Mouse (Mus musculus) limb, embryonic 12.5 days (tissue): Measurements from ENCODE around the gene Iqsec3. TPM values are rescaled to one million over a fixed set of nuclear protein-coding genes. Genes with fewer than 3 reads are reported as not detected.

ENCODE experiments used
- ATAC-seq: fragments of 200-750 bp; cut with Nextera tagmentation; 2 replicates; pipeline ENCODE4 v1.8.0; 2017; ENCODE audit warnings: low read depth, moderate TSS enrichment; ENCODE audit not compliant: insufficient number of reproducible peaks, insufficient read depth, low FRiP score, low TSS enrichment
- H3K27ac ChIP-seq: fragments of 300-500 bp; sonication (generic); 2 replicates; pipeline ENCODE4 v1.5.1; 2016; ENCODE audit warnings: mild to moderate bottlenecking, moderate library complexity
- H3K27me3 ChIP-seq: fragments of 300-500 bp; sonication (generic); 2 replicates; pipeline ENCODE4 v1.6.1; 2016; ENCODE audit warnings: mild to moderate bottlenecking, moderate library complexity
- H3K36me3 ChIP-seq: fragments of 300-500 bp; sonication (generic); 2 replicates; pipeline ENCODE4 v1.6.1; 2016; ENCODE audit warnings: mild to moderate bottlenecking, moderate library complexity
- H3K4me1 ChIP-seq: fragments of 300-500 bp; sonication (generic); replicated peaks from 2 replicates; pipeline ENCODE4 v1.6.1; 2016
- H3K4me2 ChIP-seq: fragments of 300-500 bp; sonication (generic); 2 replicates; pipeline ENCODE4 v1.6.1; 2016; ENCODE audit warnings: mild to moderate bottlenecking, moderate library complexity
- H3K4me3 ChIP-seq: fragments of 300-500 bp; sonication (generic); replicated peaks from 2 replicates; pipeline ENCODE4 v1.5.1; 2016; ENCODE audit warnings: mild to moderate bottlenecking
- H3K9ac ChIP-seq: fragments of 300-500 bp; sonication (generic); replicated peaks from 2 replicates; pipeline ENCODE4 v1.6.1; 2016; ENCODE audit warnings: mild to moderate bottlenecking, moderate library complexity
- H3K9me3 ChIP-seq: fragments of 300-500 bp; sonication (generic); 2 replicates; pipeline ENCODE4 v1.6.1; 2016; ENCODE audit warnings: mild to moderate bottlenecking, moderate library complexity
- WGBS: fragments of 180-500 bp; shearing (Covaris S2); methylation state at CpG from one replicate; pipeline ENCODE4 v1.1.7; 2016; 5-methylcytosine and 5-hydroxymethylcytosine counted together
- polyA plus RNA-seq: library from polyadenylated mRNA; unstranded; fragments of >200 nt; fragmentation: Nextera tagmentation; extraction: Ambion mirVana; gene quantifications from 2 replicates; pipeline ENCODE4 v1.2.1, GENCODE M21; 2016

Gene Iqsec3
- polyA plus RNA-seq, 1 experiment from 2014 or later, result 0.14 TPM

- 0 out of 2 replicates have a peak, but pooled peaks have one; percentile 47 for ATAC-seq
- H3K4me2 ChIP-seq, result 0 out of 2 replicates have a peak overlapping the region, but pooled peaks have one; percentile 2
- 0 out of 2 replicates have a peak, but pooled peaks cover 2% of the 10 kb centered on the region for H3K27me3 ChIP-seq
- 18% methylated on average over 9 of the region's 9 CpGs for WGBS
- no peak overlapping the region for H3K9ac ChIP-seq
- H3K36me3 ChIP-seq, result no peaks in the 10 kb centered on the region
- H3K4me1 ChIP-seq, result no peaks in the 10 kb centered on the region
- H3K4me3 ChIP-seq, result no peak overlapping the region
- no peak overlapping the region for H3K27ac ChIP-seq
- no peaks in the 10 kb centered on the region for H3K9me3 ChIP-seq
These were observed 25.5 kb upstream of the Iqsec3 start for GRCm38 (mm10) chr6:121498819-121499535.

GRCm38 (mm10) chr6:121495606-121496005 lies 22.1 kb upstream of the Iqsec3 start:
- peaks cover 3% of the 10 kb centered on the region; the same call in 1 of the 2 replicates for H3K27me3 ChIP-seq
- H3K27ac ChIP-seq, result no peak overlapping the region
- H3K9me3 ChIP-seq, result no peaks in the 10 kb centered on the region
- WGBS, result 54% methylated on average over 7 of the region's 7 CpGs
- no peak for ATAC-seq
- H3K4me2 ChIP-seq, result no peak overlapping the region
- no peak overlapping the region for H3K9ac ChIP-seq
- H3K36me3 ChIP-seq, result no peaks in the 10 kb centered on the region
- H3K4me3 ChIP-seq, result no peak overlapping the region
- H3K4me1 ChIP-seq, result no peaks in the 10 kb centered on the region

- no peak overlapping the region for H3K27ac ChIP-seq
- ATAC-seq, result no peak
- no peak overlapping the region for H3K4me3 ChIP-seq
- no peak overlapping the region for H3K9ac ChIP-seq
- WGBS, result 95% methylated on average over 1 of the region's 1 CpGs
- no peaks in the 10 kb centered on the region for H3K9me3 ChIP-seq
- H3K4me1 ChIP-seq, result no peaks in the 10 kb centered on the region
- H3K27me3 ChIP-seq, result peaks cover 3% of the 10 kb centered on the region; the same call in 1 of the 2 replicates
- no peaks in the 10 kb centered on the region for H3K36me3 ChIP-seq
- H3K4me2 ChIP-seq, result no peak overlapping the region
These were observed 21.5 kb upstream of the Iqsec3 start for GRCm38 (mm10) chr6:121495026-121495425.

GRCm38 (mm10) chr6:121494319-121494718 lies 20.8 kb upstream of the Iqsec3 start:
- ATAC-seq, result no peak

GRCm38 (mm10) chr6:121491339-121491738 lies 17.9 kb upstream of the Iqsec3 start:
- 91% methylated on average over 5 of the region's 5 CpGs for WGBS

More at GRCm38 (mm10) chr6:121494319-121494718, 20.8 kb upstream of the Iqsec3 start:
- Histone ChIP-seq H3K36me3 (no peaks in the 10 kb centered on the region), H3K4me1 (no peaks in the 10 kb centered on the region), H3K4me3 (no peak overlapping the region), H3K9me3 (no peaks in the 10 kb centered on the region), H3K4me2 (no peak overlapping the region), H3K9ac (no peak overlapping the region), H3K27me3 (peaks cover 3% of the 10 kb centered on the region; the same call in 1 of the 2 replicates), H3K27ac (no peak overlapping the region)
- 82% methylated on average over 4 of the region's 4 CpGs for WGBS

GRCm38 (mm10) chr6:121472273-121472672 lies 1.2 kb downstream of the Iqsec3 start:
- H3K4me3 ChIP-seq, result no peak overlapping the region
- H3K27me3 ChIP-seq, result peaks cover 64% of the 10 kb centered on the region
- ATAC-seq, result no peak
- H3K4me1 ChIP-seq, result peaks cover 8% of the 10 kb centered on the region
- H3K27ac ChIP-seq, result no peak overlapping the region
- H3K4me2 ChIP-seq, result no peak overlapping the region
- 38% methylated on average over 5 of the region's 5 CpGs for WGBS
- no peaks in the 10 kb centered on the region for H3K36me3 ChIP-seq
- no peak overlapping the region for H3K9ac ChIP-seq
- no peaks in the 10 kb centered on the region for H3K9me3 ChIP-seq

More at GRCm38 (mm10) chr6:121491339-121491738, 17.9 kb upstream of the Iqsec3 start:
- H3K27me3 ChIP-seq, result peaks cover 3% of the 10 kb centered on the region; the same call in 1 of the 2 replicates
- H3K4me1 ChIP-seq, result no peaks in the 10 kb centered on the region
- H3K36me3 ChIP-seq, result no peaks in the 10 kb centered on the region
- no peak overlapping the region for H3K9ac ChIP-seq
- H3K9me3 ChIP-seq, result no peaks in the 10 kb centered on the region
- no peak overlapping the region for H3K4me2 ChIP-seq
- no peak overlapping the region for H3K4me3 ChIP-seq
- no peak overlapping the region for H3K27ac ChIP-seq
- ATAC-seq, result no peak

GRCm38 (mm10) chr6:121468235-121468634 lies 5.2 kb downstream of the Iqsec3 start:
- Histone ChIP-seq H3K9me3 (no peaks in the 10 kb centered on the region), H3K4me2 (no peak overlapping the region), H3K9ac (no peak overlapping the region), H3K27me3 (peaks cover 52% of the 10 kb centered on the region), H3K27ac (no peak overlapping the region), H3K36me3 (no peaks in the 10 kb centered on the region), H3K4me1 (no peaks in the 10 kb centered on the region), H3K4me3 (no peak overlapping the region)
- no peak for ATAC-seq

- no peak; the same call in 1 of the 2 replicates for ATAC-seq
- Histone ChIP-seq H3K27me3 (peaks cover 39% of the 10 kb centered on the region), H3K9ac (no peak overlapping the region), H3K4me1 (peaks cover 10% of the 10 kb centered on the region), H3K36me3 (no peaks in the 10 kb centered on the region), H3K27ac (no peak overlapping the region), H3K4me3 (peak overlapping the region; percentile 18; the same call in 1 of the 2 replicates), H3K4me2 (peak overlapping the region; percentile 47), H3K9me3 (no peaks in the 10 kb centered on the region)
- 9% methylated on average over 20 of the region's 28 CpGs for WGBS
These were observed 10.7 kb downstream of the Iqsec3 start for GRCm38 (mm10) chr6:121462628-121463340.

- Histone ChIP-seq H3K27me3 (peaks cover 18% of the 10 kb centered on the region), H3K4me3 (no peak overlapping the region), H3K27ac (no peak overlapping the region), H3K4me2 (no peak overlapping the region), H3K36me3 (no peaks in the 10 kb centered on the region), H3K9ac (no peak overlapping the region), H3K4me1 (peaks cover 35% of the 10 kb centered on the region), H3K9me3 (no peaks in the 10 kb centered on the region)
- no peak for ATAC-seq
- 45% methylated on average over 8 of the region's 8 CpGs for WGBS
These were observed 16.1 kb downstream of the Iqsec3 start for GRCm38 (mm10) chr6:121457381-121457780.

GRCm38 (mm10) chr6:121456651-121457050 lies 16.8 kb downstream of the Iqsec3 start:
- Histone ChIP-seq H3K27me3 (peaks cover 11% of the 10 kb centered on the region), H3K9ac (no peak overlapping the region), H3K4me2 (no peak overlapping the region), H3K4me1 (peaks cover 35% of the 10 kb centered on the region), H3K27ac (no peak overlapping the region), H3K36me3 (no peaks in the 10 kb centered on the region), H3K9me3 (no peaks in the 10 kb centered on the region), H3K4me3 (no peak overlapping the region)
- WGBS, result 85% methylated on average over 3 of the region's 3 CpGs
- ATAC-seq, result no peak
